Mouse (Mus musculus) MEL (cell line): ENCODE data around the gene Tph2.

Experiments used
- CTCF ChIP-seq, 3 experiments: IDR thresholded peaks in 2 of 3; conservative IDR thresholded peaks in 1 of 3; 2 replicates each; pipeline ENCODE4 v1.5.1; 2011 to 2012; ENCODE audit warnings: low read length in 3 of 3, low read depth in 2 of 3, mild to moderate bottlenecking in 2 of 3, improper control_type of control experiment in 1 of 3, inconsistent platforms in 1 of 3, mixed read lengths in 1 of 3, moderate library complexity in 1 of 3; ENCODE audit not compliant: control insufficient read depth in 1 of 3, insufficient read depth in 1 of 3, poor library complexity in 1 of 3, severe bottlenecking in 1 of 3
- EP300 ChIP-seq, 2 experiments: IDR thresholded peaks; 2 replicates each; pipeline ENCODE4 v1.6.1; 2011; ENCODE audit warnings: improper control_type of control experiment in 2 of 2, low read length in 2 of 2, low read depth in 1 of 2, mild to moderate bottlenecking in 1 of 2
- GABPA ChIP-seq: IDR thresholded peaks from 2 replicates; pipeline ENCODE4 v1.6.1; 2012; ENCODE audit warnings: low read depth, mild to moderate bottlenecking, inconsistent platforms, low read length, improper control_type of control experiment, moderate library complexity
- KAT2A ChIP-seq: conservative IDR thresholded peaks from 2 replicates; pipeline ENCODE4 v1.6.1; 2012; ENCODE audit warnings: low read depth, low read length, improper control_type of control experiment, inconsistent platforms
- MAFK ChIP-seq: IDR thresholded peaks from 2 replicates; pipeline ENCODE4 v1.6.1; 2011; ENCODE audit warnings: low read depth, mild to moderate bottlenecking, low read length, improper control_type of control experiment, borderline replicate concordance
- MAX ChIP-seq: IDR thresholded peaks from 2 replicates; pipeline ENCODE4 v1.6.1; 2011; ENCODE audit warnings: low read length, improper control_type of control experiment
- POLR2A ChIP-seq, 2 experiments: IDR thresholded peaks; 2 replicates each; pipeline ENCODE4 v1.6.1; 2011 to 2012; ENCODE audit warnings: low read length in 2 of 2, mild to moderate bottlenecking in 2 of 2, control low read depth in 1 of 2, improper control_type of control experiment in 1 of 2, low read depth in 1 of 2, moderate library complexity in 1 of 2; ENCODE audit not compliant: control insufficient read depth in 1 of 2, insufficient read depth in 1 of 2, poor library complexity in 1 of 2
- POLR2AphosphoS2 ChIP-seq: IDR thresholded peaks from 2 replicates; pipeline ENCODE4 v1.6.1; 2011; ENCODE audit warnings: low read length, improper control_type of control experiment
- POLR2AphosphoS5 ChIP-seq: IDR thresholded peaks from 2 replicates; pipeline ENCODE4 v1.6.1; 2012; ENCODE audit warnings: low read depth, borderline replicate concordance, mild to moderate bottlenecking, inconsistent platforms, low read length, moderate library complexity, mixed read lengths
- RAD21 ChIP-seq: IDR thresholded peaks from 2 replicates; pipeline ENCODE4 v1.6.1; 2011; ENCODE audit warnings: mild to moderate bottlenecking, low read depth, low read length, improper control_type of control experiment
- SMC3 ChIP-seq: IDR thresholded peaks from 2 replicates; pipeline ENCODE4 v1.6.1; 2011; ENCODE audit warnings: low read depth, low read length, improper control_type of control experiment
- TCF12 ChIP-seq: IDR thresholded peaks from 2 replicates; pipeline ENCODE4 v1.6.1; 2014; ENCODE audit warnings: low read depth, mild to moderate bottlenecking, inconsistent platforms, low read length, improper control_type of control experiment, moderate library complexity
- USF1 ChIP-seq: IDR thresholded peaks from 2 replicates; pipeline ENCODE4 v1.6.1; 2014; ENCODE audit warnings: low read depth, mild to moderate bottlenecking, inconsistent platforms, low read length, improper control_type of control experiment, moderate library complexity
- ZKSCAN1 ChIP-seq: IDR thresholded peaks from 2 replicates; pipeline ENCODE4 v1.6.1; 2012; ENCODE audit warnings: low read depth, mild to moderate bottlenecking, inconsistent platforms, low read length, improper control_type of control experiment, moderate library complexity

DNA sequence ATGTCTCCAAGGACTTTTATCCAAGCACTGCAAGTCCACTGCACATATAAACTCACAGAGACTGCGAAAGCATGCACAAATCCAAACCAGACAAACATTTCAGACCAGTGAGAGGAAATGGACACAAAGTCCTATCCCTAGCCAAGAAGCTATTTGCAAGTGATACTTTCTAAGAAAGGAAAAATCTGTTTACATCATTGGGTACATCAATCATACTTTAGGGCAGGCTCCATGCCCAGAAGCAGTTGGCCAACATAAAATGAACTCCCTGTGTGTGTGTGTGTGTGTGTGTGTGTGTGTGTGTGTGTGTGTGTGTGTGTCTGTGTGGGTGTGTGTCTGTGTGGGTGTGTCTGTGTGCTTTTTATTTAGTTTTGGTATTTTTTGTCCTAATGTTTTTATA is 2.6 kb upstream of the Tph2 start:
- no peak for TF ChIP-seq POLR2AphosphoS5
- no peak for TF ChIP-seq ZKSCAN1
- no peak for TF ChIP-seq POLR2AphosphoS2
- no peak for TF ChIP-seq GABPA
- no peak for TF ChIP-seq SMC3
- no peak for TF ChIP-seq EP300 (IDR thresholded peaks at IDR 0.05; ENCODE audit: low read depth in 1 of 2, low read length in 2 of 2)
- no peak for TF ChIP-seq USF1
- no peak for TF ChIP-seq KAT2A
- no peak for TF ChIP-seq POLR2A (IDR thresholded peaks at IDR 0.05; ENCODE audit: control insufficient read depth in 1 of 2, insufficient read depth in 1 of 2, low read depth in 1 of 2, low read length in 2 of 2, poor library complexity in 1 of 2)
- no peak for TF ChIP-seq RAD21
- no peak for TF ChIP-seq CTCF (IDR thresholded peaks at IDR 0.05 in 2 of 3, conservative IDR thresholded peaks at IDR 0.05 in 1 of 3; ENCODE audit: control insufficient read depth in 1 of 3, insufficient read depth in 1 of 3, low read depth in 2 of 3, low read length in 3 of 3, poor library complexity in 1 of 3, severe bottlenecking in 1 of 3)
- TF ChIP-seq MAX: no peak
- no peak for TF ChIP-seq MAFK
- TF ChIP-seq TCF12: no peak
